Mouse (Mus musculus) mesoderm, embryonic 11.5 days (tissue): ENCODE results near the gene Ak8.

Source experiments
- DNase-seq: peaks from one replicate; pipeline ENCODE4 v3.0.0-alpha.2; 2012; ENCODE audit warnings: low read depth, low spot score

The Ak8 gene

GRCm38 (mm10) chr2:28699361-28700335 lies at the start of gene Ak8, which contains the start of gene Spaca9:
Ak8 (plus strand) TSS chr2:28700164.
Spaca9 (minus strand) TSS chr2:28699727.
- peak; percentile 88 for DNase-seq

DNA sequence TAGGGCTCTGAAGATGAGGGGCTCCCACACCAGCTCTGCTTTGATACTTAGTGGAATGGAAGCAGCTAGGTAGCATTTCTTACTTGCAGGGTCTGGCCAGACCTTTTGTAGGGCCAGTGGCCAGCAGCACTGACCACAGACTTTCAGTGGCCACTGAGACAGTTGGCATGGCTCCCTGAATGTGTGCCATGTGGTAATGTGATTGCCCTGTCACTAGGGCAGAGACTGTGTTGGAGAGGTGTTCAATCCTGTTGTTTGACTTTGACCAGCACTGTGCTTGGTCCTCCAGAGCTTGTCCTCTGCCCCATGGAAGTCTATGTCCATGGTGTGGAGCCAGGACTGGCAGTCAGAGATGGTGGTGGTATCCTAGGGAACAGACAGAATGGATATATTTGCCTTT lies 49.4 kb upstream of the Ak8 start:
- no peak for DNase-seq

- DNase-seq, result no peak
Measured at GRCm38 (mm10) chr2:28653351-28653750, 46.6 kb upstream of the Ak8 start.

- DNase-seq, result peak; percentile 22
Measured at GRCm38 (mm10) chr2:28654295-28654694, 45.7 kb upstream of the Ak8 start.

DNA sequence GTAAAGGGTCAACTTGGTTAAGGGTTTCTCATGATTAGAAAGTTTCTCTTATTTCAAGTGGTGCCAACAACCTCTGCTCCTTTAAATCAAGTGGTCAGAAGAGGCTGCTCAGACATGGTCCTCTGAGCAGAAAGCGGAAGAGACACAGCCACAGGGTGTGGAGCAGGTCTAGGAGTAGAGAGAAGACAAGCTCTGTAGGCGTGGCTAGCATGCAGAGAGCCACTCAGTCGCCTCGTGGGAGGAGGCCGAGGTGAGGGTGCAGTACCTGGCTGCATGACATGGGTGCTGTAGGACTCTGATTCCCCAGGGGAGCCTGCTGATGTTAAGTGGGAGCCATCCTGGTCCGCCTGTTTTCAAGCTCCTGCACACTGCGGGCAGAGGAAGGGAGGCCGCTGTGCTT lies 43.7 kb upstream of the Ak8 start:
- no peak for DNase-seq

DNA sequence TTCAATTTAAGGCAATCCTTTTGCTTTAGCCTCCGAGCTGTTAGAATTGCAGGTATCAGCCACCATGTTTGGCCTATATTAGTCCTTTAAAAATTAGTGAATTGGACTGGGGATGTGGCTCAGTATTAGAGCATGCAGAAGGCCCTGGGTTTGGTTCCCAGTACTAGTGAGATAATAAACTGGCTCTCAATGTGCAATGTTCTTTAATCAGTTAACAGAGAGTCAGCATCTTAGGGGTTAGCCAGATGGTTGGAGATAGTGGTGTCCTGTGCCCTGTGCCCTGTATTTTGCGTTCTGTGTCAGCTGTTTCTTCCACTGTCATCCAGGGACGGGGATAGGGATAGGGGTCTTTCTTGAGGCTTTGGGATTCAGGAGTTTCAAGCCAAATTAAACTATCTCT lies 37.1 kb upstream of the Ak8 start:
- DNase-seq, result no peak

DNA sequence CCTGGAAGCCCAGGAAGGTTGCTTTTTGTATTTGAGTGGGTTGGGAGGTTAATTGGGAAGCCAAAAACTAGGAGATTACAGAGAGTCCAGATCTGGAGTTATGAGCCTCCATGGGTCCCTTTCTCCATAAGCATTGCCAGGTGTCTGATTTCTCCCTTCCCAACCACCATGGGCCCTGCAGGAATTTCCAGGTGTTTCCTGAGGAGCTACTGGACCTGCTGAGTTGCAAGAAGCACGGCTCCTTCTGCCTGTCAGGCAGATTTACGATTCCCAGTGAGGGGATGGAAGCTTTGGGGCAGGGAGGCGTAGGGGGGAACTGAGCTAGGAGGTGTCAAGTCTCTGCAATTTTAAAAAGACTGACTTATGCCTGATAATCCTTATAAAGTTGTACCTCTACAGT lies 34.1 kb upstream of the Ak8 start:
- peak; percentile 37 for DNase-seq

- no peak for DNase-seq
Measured at GRCm38 (mm10) chr2:28671438-28671837, 28.5 kb upstream of the Ak8 start.

GRCm38 (mm10) chr2:28676005-28676404 lies 24.0 kb upstream of the Ak8 start:
- DNase-seq, result no peak

- peak; percentile 39 for DNase-seq
Measured at GRCm38 (mm10) chr2:28680710-28681109, 19.3 kb upstream of the Ak8 start.

- no peak for DNase-seq
Measured at GRCm38 (mm10) chr2:28681718-28682117, 18.2 kb upstream of the Ak8 start.

GRCm38 (mm10) chr2:28685895-28686294 lies 14.1 kb upstream of the Ak8 start:
- no peak for DNase-seq

GRCm38 (mm10) chr2:28688431-28688830 lies 11.5 kb upstream of the Ak8 start:
- peak; percentile 37 for DNase-seq

- no peak for DNase-seq
Measured at GRCm38 (mm10) chr2:28692692-28693091, 7.3 kb upstream of the Ak8 start.

DNA sequence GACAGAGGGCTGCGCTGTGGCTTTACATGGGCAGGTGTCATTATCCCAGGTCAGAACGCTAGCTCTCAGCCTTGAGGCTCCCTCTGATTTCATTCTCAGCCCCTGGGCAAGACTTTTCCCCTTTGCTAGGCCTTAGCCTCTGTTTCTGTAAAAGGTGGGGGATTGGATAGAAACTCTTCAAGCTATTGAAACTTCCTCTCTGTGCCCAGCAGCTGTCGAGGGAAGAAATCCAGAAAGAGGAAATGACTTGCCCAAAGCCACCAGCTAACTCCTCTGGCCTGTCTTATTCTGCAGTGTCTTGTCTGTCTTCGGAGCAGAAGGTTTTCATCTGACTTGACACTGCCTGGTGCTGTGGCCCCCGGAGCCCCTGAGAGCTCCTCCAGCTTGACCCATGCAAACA lies 1.4 kb upstream of the Ak8 start:
- no peak for DNase-seq

DNA sequence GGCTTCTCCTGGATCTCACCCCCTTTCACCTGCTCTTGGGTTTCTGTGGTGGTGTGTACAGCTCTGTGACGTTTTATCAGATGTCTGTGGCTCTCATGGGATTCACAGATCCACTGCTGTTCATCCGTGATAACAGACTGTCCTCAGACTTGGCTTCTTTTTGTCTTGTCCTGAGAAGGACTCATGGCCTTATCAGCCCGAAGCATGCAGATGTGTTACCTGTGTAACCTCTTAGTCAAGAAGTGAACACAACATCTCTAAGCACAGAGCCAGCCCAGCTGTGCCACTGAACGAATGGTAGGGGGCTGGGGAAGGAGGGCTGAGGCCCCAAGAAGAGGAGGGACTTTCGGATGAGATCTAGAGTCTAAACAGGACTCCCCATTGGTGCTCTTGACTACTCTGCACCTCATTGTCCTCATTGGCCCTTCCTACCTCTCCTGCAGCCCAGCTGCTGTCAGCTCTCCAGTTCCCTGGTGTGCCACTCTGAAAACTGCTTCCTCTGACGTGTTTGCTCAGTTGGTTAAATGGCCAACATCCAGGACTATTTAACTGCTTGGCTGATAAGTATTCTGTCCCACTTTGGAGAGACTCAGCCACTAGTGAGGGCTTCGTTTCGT lies 1.8 kb downstream of the Ak8 start:
- no peak for DNase-seq

DNA sequence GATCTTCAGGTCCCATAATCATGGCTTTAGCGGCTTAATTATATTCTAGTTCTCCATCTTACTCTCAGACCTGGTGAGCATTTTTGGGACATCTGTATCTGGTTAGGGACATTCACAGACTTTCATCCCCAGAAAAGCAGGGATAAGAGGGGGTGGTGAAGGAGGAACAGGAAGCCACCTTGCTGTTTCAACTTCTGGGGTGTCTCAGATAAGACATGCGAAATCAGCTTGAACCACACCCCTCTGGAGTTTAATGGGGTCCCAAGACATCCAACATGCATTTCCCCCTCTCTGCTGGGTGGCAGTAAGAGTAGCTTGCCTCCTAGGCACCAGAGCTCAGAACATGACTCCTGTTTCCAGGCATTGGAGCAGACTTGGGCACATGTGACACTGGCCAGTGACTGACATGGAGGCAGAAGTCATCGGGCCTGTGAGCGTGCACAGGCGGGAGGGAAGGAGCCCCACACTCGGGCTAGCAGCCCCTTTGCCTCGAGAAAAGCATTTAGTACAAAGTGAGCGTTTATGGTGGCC lies 6.2 kb downstream of the Ak8 start:
- no peak for DNase-seq

DNA sequence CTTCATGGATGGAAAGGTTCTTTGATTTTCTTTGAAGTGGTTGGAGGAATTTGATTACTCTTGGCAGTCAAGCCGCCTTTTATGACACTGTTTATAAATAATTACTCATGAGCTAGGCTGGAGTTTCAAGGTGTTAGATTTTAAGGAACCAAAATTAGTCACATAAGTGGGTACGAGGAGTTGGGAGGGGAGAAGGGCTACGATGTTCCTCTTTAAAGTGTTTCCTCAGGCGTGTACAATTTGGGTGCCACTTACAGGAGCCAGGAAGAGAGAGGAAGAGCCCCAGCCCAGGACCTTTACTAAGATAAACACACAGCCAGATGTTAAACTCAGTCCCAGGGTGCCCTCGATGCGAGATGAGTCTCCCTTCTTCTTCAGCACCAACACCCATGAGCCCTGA lies 6.8 kb downstream of the Ak8 start:
- DNase-seq, result no peak

GRCm38 (mm10) chr2:28713036-28713435 lies 13.1 kb downstream of the Ak8 start:
- no peak for DNase-seq

GRCm38 (mm10) chr2:28722419-28722818 lies 22.5 kb downstream of the Ak8 start:
- DNase-seq, result no peak

- no peak for DNase-seq
Measured at GRCm38 (mm10) chr2:28723912-28724311, 23.9 kb downstream of the Ak8 start.

DNA sequence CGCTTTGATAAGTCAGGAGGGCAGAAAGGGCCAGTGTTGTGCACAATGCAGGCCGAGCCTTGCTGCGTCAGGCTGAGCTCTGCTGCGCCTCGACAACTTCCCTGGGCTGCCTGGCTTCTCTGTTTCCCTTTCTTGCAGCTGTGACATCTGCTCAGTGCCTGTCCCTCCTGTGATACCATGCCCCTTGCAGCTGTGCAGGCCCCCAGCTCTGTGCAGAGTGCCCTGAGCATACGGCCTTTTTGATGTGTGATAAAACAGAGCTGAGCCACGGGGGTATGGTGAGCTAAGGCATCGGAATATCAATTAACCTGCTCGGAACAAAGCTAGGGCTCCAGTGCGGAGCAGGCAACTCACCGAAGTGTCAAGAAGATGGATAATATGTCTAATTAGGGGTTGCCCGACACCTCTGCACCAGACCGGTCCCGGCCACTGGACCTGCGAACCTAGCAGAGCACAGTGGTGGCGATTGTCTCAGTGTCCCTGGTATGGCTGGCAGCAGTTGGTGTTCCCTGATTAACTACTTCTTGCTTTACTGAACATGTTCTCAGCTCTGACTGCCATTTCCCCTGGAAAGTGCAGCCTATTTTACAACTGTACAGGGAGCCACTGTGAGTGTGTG lies 27.9 kb downstream of the Ak8 start:
- DNase-seq, result peak; percentile 37
